Mouse (Mus musculus) bone marrow, adult 2 months (tissue): ENCODE data around the gene Rgs17.

Source experiments
- CTCF ChIP-seq: fragments of 200-500 bp; IDR thresholded peaks from 2 replicates; pipeline ENCODE4 v1.5.1; 2011; ENCODE audit warnings: low read length, control low read depth; ENCODE audit not compliant: control insufficient read depth, insufficient read depth
- POLR2A ChIP-seq: fragments of 200-500 bp; IDR thresholded peaks from 2 replicates; pipeline ENCODE4 v1.6.1; 2011; ENCODE audit warnings: low read depth, mild to moderate bottlenecking, control low read depth, low read length, borderline replicate concordance; ENCODE audit not compliant: control insufficient read depth

GRCm38 (mm10) chr10:5867981-5868552, 54.1 kb downstream of the Rgs17 start:
- TF ChIP-seq CTCF (no peak), POLR2A (no peak)
